Mouse (Mus musculus): ENCODE measurements around the gene Sspn. TPM values are rescaled to one million over a fixed set of nuclear protein-coding genes. Genes with fewer than 3 reads are reported as not detected.

The Sspn gene
- total and polyA plus RNA-seq, 3 experiments: 0.11 TPM; not detected in 2

GRCm38 (mm10) chr6:146004174-146004601 lies 72.7 kb downstream of the Sspn start:
- peaks cover 71% of the 10 kb centered on the region for H3K9me3 ChIP-seq (replicated peaks)
- no peak overlapping the region for H3K4me3 ChIP-seq (ENCODE audit: low read depth, low read length)
- H3K36me3 ChIP-seq (replicated peaks): no peaks in the 10 kb centered on the region
- TF ChIP-seq GATA2 (IDR thresholded peaks at IDR 0.05; ENCODE audit: borderline replicate concordance, low read depth, low read length) (no peak), GATA1 (IDR thresholded peaks at IDR 0.05; ENCODE audit: borderline replicate concordance, low read length) (no peak), CTCF (IDR thresholded peaks at IDR 0.05; ENCODE audit: low read depth, low read length) (no peak), TAL1 (conservative IDR thresholded peaks at IDR 0.05; ENCODE audit: low read depth, low read length) (no peak), POLR2AphosphoS5 (IDR thresholded peaks at IDR 0.05; ENCODE audit: insufficient replicate concordance, low read depth, low read length) (no peak)
- no peaks in the 10 kb centered on the region for H3K27me3 ChIP-seq (ENCODE audit: insufficient read depth, low read length)
- ATAC-seq (ENCODE audit: extremely low read depth, insufficient number of reproducible peaks, low FRiP score, poor library complexity, severe bottlenecking) (no peak), DNase-seq (ENCODE audit: low spot score) (no peak)
- H3K4me1 ChIP-seq (ENCODE audit: insufficient read depth, low read depth, low read length): no peaks in the 10 kb centered on the region

- Histone ChIP-seq H3K9me3 (replicated peaks) (peaks cover 70% of the 10 kb centered on the region), H3K27me3 (ENCODE audit: insufficient read depth, low read length) (no peaks in the 10 kb centered on the region), H3K4me1 (ENCODE audit: insufficient read depth, low read depth, low read length) (no peaks in the 10 kb centered on the region), H3K4me3 (ENCODE audit: low read depth, low read length) (no peak overlapping the region), H3K36me3 (replicated peaks) (no peaks in the 10 kb centered on the region)
- no peak for DNase-seq (ENCODE audit: low spot score)
- no peak for TF ChIP-seq GATA2 (IDR thresholded peaks at IDR 0.05; ENCODE audit: borderline replicate concordance, low read depth, low read length)
- no peak for TF ChIP-seq GATA1 (IDR thresholded peaks at IDR 0.05; ENCODE audit: borderline replicate concordance, low read length)
- TF ChIP-seq POLR2AphosphoS5 (IDR thresholded peaks at IDR 0.05; ENCODE audit: insufficient replicate concordance, low read depth, low read length): no peak
- TF ChIP-seq CTCF (IDR thresholded peaks at IDR 0.05; ENCODE audit: low read depth, low read length): no peak
- no peak for TF ChIP-seq TAL1 (conservative IDR thresholded peaks at IDR 0.05; ENCODE audit: low read depth, low read length)
- ATAC-seq (ENCODE audit: extremely low read depth, insufficient number of reproducible peaks, low FRiP score, poor library complexity, severe bottlenecking): no peak
Observed at GRCm38 (mm10) chr6:146005129-146005886, 73.9 kb downstream of the Sspn start.

- Histone ChIP-seq H3K4me3 (ENCODE audit: low read depth, low read length) (no peak overlapping the region), H3K36me3 (replicated peaks) (no peaks in the 10 kb centered on the region), H3K27me3 (ENCODE audit: insufficient read depth, low read length) (no peaks in the 10 kb centered on the region), H3K9me3 (replicated peaks) (peaks cover 71% of the 10 kb centered on the region), H3K4me1 (ENCODE audit: insufficient read depth, low read depth, low read length) (no peaks in the 10 kb centered on the region)
- DNase-seq (ENCODE audit: low spot score): no peak
- TF ChIP-seq POLR2AphosphoS5 (IDR thresholded peaks at IDR 0.05; ENCODE audit: insufficient replicate concordance, low read depth, low read length) (no peak), GATA1 (IDR thresholded peaks at IDR 0.05; ENCODE audit: borderline replicate concordance, low read length) (no peak), CTCF (IDR thresholded peaks at IDR 0.05; ENCODE audit: low read depth, low read length) (no peak), TAL1 (conservative IDR thresholded peaks at IDR 0.05; ENCODE audit: low read depth, low read length) (no peak), GATA2 (IDR thresholded peaks at IDR 0.05; ENCODE audit: borderline replicate concordance, low read depth, low read length) (no peak)
- no peak for ATAC-seq (ENCODE audit: extremely low read depth, insufficient number of reproducible peaks, low FRiP score, poor library complexity, severe bottlenecking)
Observed at GRCm38 (mm10) chr6:146005935-146006564, 74.6 kb downstream of the Sspn start.

GRCm38 (mm10) chr6:146006753-146007152 lies 75.3 kb downstream of the Sspn start:
- no peaks in the 10 kb centered on the region for H3K27me3 ChIP-seq (ENCODE audit: insufficient read depth, low read length)
- no peaks in the 10 kb centered on the region for H3K36me3 ChIP-seq (replicated peaks)
- no peaks in the 10 kb centered on the region for H3K4me1 ChIP-seq (ENCODE audit: insufficient read depth, low read depth, low read length)
- TF ChIP-seq GATA2 (IDR thresholded peaks at IDR 0.05; ENCODE audit: borderline replicate concordance, low read depth, low read length) (no peak), GATA1 (IDR thresholded peaks at IDR 0.05; ENCODE audit: borderline replicate concordance, low read length) (no peak), TAL1 (conservative IDR thresholded peaks at IDR 0.05; ENCODE audit: low read depth, low read length) (no peak), CTCF (IDR thresholded peaks at IDR 0.05; ENCODE audit: low read depth, low read length) (no peak), POLR2AphosphoS5 (IDR thresholded peaks at IDR 0.05; ENCODE audit: insufficient replicate concordance, low read depth, low read length) (no peak)
- peaks cover 70% of the 10 kb centered on the region for H3K9me3 ChIP-seq (replicated peaks)
- DNase-seq (ENCODE audit: low spot score) (no peak), ATAC-seq (ENCODE audit: extremely low read depth, insufficient number of reproducible peaks, low FRiP score, poor library complexity, severe bottlenecking) (no peak)
- H3K4me3 ChIP-seq (ENCODE audit: low read depth, low read length): no peak overlapping the region

GRCm38 (mm10) chr6:146008450-146008981 lies 77.1 kb downstream of the Sspn start:
- TF ChIP-seq GATA2 (IDR thresholded peaks at IDR 0.05; ENCODE audit: borderline replicate concordance, low read depth, low read length) (no peak), CTCF (IDR thresholded peaks at IDR 0.05; ENCODE audit: low read depth, low read length) (no peak), TAL1 (conservative IDR thresholded peaks at IDR 0.05; ENCODE audit: low read depth, low read length) (no peak), POLR2AphosphoS5 (IDR thresholded peaks at IDR 0.05; ENCODE audit: insufficient replicate concordance, low read depth, low read length) (no peak), GATA1 (IDR thresholded peaks at IDR 0.05; ENCODE audit: borderline replicate concordance, low read length) (no peak)
- DNase-seq (ENCODE audit: low spot score): no peak
- Histone ChIP-seq H3K27me3 (ENCODE audit: insufficient read depth, low read length) (no peaks in the 10 kb centered on the region), H3K36me3 (replicated peaks) (no peaks in the 10 kb centered on the region), H3K4me3 (ENCODE audit: low read depth, low read length) (no peak overlapping the region), H3K9me3 (replicated peaks) (peaks cover 57% of the 10 kb centered on the region), H3K4me1 (ENCODE audit: insufficient read depth, low read depth, low read length) (no peaks in the 10 kb centered on the region)
- no peak for ATAC-seq (ENCODE audit: extremely low read depth, insufficient number of reproducible peaks, low FRiP score, poor library complexity, severe bottlenecking)
